Comparison of ENCODE assay signal across 21 mouse cellular contexts in genomic region chr5:36326057-36327010, GRCm38 (mm10).
A peak's percentile ranks its signal among the peaks of the same experiment; 100 is the strongest.
DNase-seq lines count a peak whose midpoint lies in the region; ATAC-seq lines count a peak whose summit lies in the region.
"Had no signal": no experiment of that assay in that cellular context is flagged by ENCODE, and none has a peak within 500 bp of the region (broad histone marks: within the 10 kb centered on the region; RNA-seq: fewer than 3 reads in every experiment).

No protein-coding gene starts in this region.

- peak overlapping the region; percentile 2; the same call in 1 of the 2 replicates for H3K27ac ChIP-seq in hindbrain, embryonic 10.5 days
- H3K27ac ChIP-seq in hindbrain, embryonic 14.5 days: no peak overlapping the region
- H3K27ac ChIP-seq: forebrain, embryonic 12.5 days had no signal

- H3K4me3 ChIP-seq in hindbrain, embryonic 10.5 days: no peak overlapping the region
- H3K4me3 ChIP-seq in hindbrain, embryonic 14.5 days (replicated peaks; ENCODE audit: low read length): no peak overlapping the region
- H3K4me3 ChIP-seq: forebrain, embryonic 12.5 days had no signal

- no peak overlapping the region for H3K4me2 ChIP-seq in hindbrain, embryonic 14.5 days (replicated peaks)
- H3K4me2 ChIP-seq: forebrain, embryonic 12.5 days; heart, embryonic 11.5 days; lung, embryonic 14.5 days had no signal

- no peaks in the 10 kb centered on the region for H3K9me3 ChIP-seq in hindbrain, embryonic 10.5 days
- no peaks in the 10 kb centered on the region for H3K9me3 ChIP-seq in hindbrain, embryonic 14.5 days (ENCODE audit: control insufficient read depth, low read length)
- H3K9me3 ChIP-seq: forebrain, embryonic 12.5 days had no signal

- DNase-seq in hindbrain, embryonic 10.5 days (ENCODE audit: low spot score): no peak
- no peak for DNase-seq in hindbrain, embryonic 14.5 days (ENCODE audit: low spot score)
- peak; percentile 34 for DNase-seq in thymus, postnatal 0 days (ENCODE audit: low spot score)
- DNase-seq in thymus, postnatal 10 days (ENCODE audit: low spot score in 2 of 2): no peak
- DNase-seq in frontal cortex, postnatal 10 days (ENCODE audit: low spot score in 2 of 2): no peak
- no peak for DNase-seq in gastrocnemius, adult 8-10 months (ENCODE audit: low spot score in 2 of 2)
- DNase-seq in adrenal gland, postnatal 4 days (ENCODE audit: low spot score in 2 of 2): no peak
- DNase-seq: adrenal gland, adult 2 months; cerebellum, adult 8-10 months; embryo, embryonic 11 days; gastrocnemius, postnatal 36 days; heart, postnatal 14 days; kidney, adult 9 months; kidney, postnatal 4 days; lung, embryonic 14.5 days; lung, postnatal 4 days; midbrain, embryonic 14.5 days had no signal

- no peak overlapping the region for H3K9ac ChIP-seq in hindbrain, embryonic 14.5 days
- H3K9ac ChIP-seq: forebrain, embryonic 12.5 days; lung, embryonic 14.5 days had no signal

- H3K4me1 ChIP-seq in hindbrain, embryonic 10.5 days (replicated peaks): peaks cover 43% of the 10 kb centered on the region
- H3K4me1 ChIP-seq in hindbrain, embryonic 14.5 days (replicated peaks; ENCODE audit: control insufficient read depth, insufficient read depth, low read length): peaks cover 14% of the 10 kb centered on the region

- H3K27me3 ChIP-seq in hindbrain, embryonic 10.5 days (ENCODE audit: insufficient read depth, poor library complexity, severe bottlenecking): no peaks in the 10 kb centered on the region
- no peaks in the 10 kb centered on the region for H3K27me3 ChIP-seq in hindbrain, embryonic 14.5 days (ENCODE audit: control insufficient read depth, insufficient read depth, low read length)
- H3K27me3 ChIP-seq: forebrain, embryonic 12.5 days had no signal

- no peak for ATAC-seq in hindbrain, embryonic 14.5 days (ENCODE audit: low FRiP score)
- ATAC-seq in hematopoietic stem cell, adult 5-6 weeks (replicated peaks in 1 of 2; ENCODE audit: insufficient read depth in 1 of 2, low FRiP score in 2 of 2, low TSS enrichment in 1 of 2, low read depth in 1 of 2, poor library complexity in 2 of 2, severe bottlenecking in 2 of 2): peak; percentile 20 to 56; a peak in 3 of 4 replicates
- ATAC-seq: hindbrain, embryonic 16.5 days had no signal

- H3K36me3 ChIP-seq in hindbrain, embryonic 10.5 days: no peaks in the 10 kb centered on the region
- no peaks in the 10 kb centered on the region for H3K36me3 ChIP-seq in hindbrain, embryonic 14.5 days (replicated peaks; ENCODE audit: control insufficient read depth, insufficient read depth)
- H3K36me3 ChIP-seq: forebrain, embryonic 12.5 days had no signal

- 81% methylated on average over 9 of the region's 9 CpGs for WGBS in hindbrain, embryonic 10.5 days
- 75% methylated on average over 9 of the region's 9 CpGs for WGBS in hindbrain, embryonic 14.5 days
